Mouse (Mus musculus) CH12.LX (cell line): ENCODE data around the gene Chaf1b.

Source experiments
- BHLHE40 ChIP-seq: IDR thresholded peaks from 2 replicates; pipeline ENCODE4 v1.6.1; 2011; ENCODE audit warnings: mild to moderate bottlenecking, low read depth, low read length, improper control_type of control experiment
- E2F4 ChIP-seq: IDR thresholded peaks from 2 replicates; pipeline ENCODE4 v1.6.1; 2011; ENCODE audit warnings: low read depth, low read length, improper control_type of control experiment; ENCODE audit not compliant: insufficient replicate concordance
- ELF1 ChIP-seq: IDR thresholded peaks from 2 replicates; pipeline ENCODE4 v1.6.1; 2014; ENCODE audit warnings: low read depth, mild to moderate bottlenecking, inconsistent platforms, low read length, improper control_type of control experiment
- ETS1 ChIP-seq: conservative IDR thresholded peaks from 2 replicates; pipeline ENCODE4 v1.6.1; 2012; ENCODE audit warnings: low read depth, mild to moderate bottlenecking, inconsistent platforms, low read length, improper control_type of control experiment, moderate library complexity
- IRF4 ChIP-seq: IDR thresholded peaks from 2 replicates; pipeline ENCODE4 v1.6.1; 2014; ENCODE audit warnings: low read depth, mild to moderate bottlenecking, inconsistent platforms, low read length, improper control_type of control experiment
- MAX ChIP-seq: IDR thresholded peaks from 2 replicates; pipeline ENCODE4 v1.6.1; 2011; ENCODE audit warnings: low read length, improper control_type of control experiment
- TCF12 ChIP-seq: IDR thresholded peaks from 2 replicates; pipeline ENCODE4 v1.6.1; 2014; ENCODE audit warnings: low read depth, mild to moderate bottlenecking, inconsistent platforms, low read length, improper control_type of control experiment
- USF2 ChIP-seq: conservative IDR thresholded peaks from 2 replicates; pipeline ENCODE4 v1.6.1; 2011; ENCODE audit warnings: low read depth, low read length, improper control_type of control experiment
- ZC3H11A ChIP-seq: IDR thresholded peaks from 2 replicates; pipeline ENCODE4 v1.6.1; 2012; ENCODE audit warnings: low read depth, mild to moderate bottlenecking, inconsistent platforms, low read length, improper control_type of control experiment
- ZKSCAN1 ChIP-seq: IDR thresholded peaks from 2 replicates; pipeline ENCODE4 v1.6.1; 2012; ENCODE audit warnings: low read depth, inconsistent platforms, low read length, improper control_type of control experiment, borderline replicate concordance

- TF ChIP-seq ETS1 (no peak), USF2 (no peak), E2F4 (no peak), IRF4 (no peak), ELF1 (no peak), ZKSCAN1 (no peak), TCF12 (no peak; the same call in 1 of the 2 replicates), ZC3H11A (no peak), MAX (no peak), BHLHE40 (no peak)
These were observed 29.1 kb downstream of the Chaf1b start for GRCm38 (mm10) chr16:93912808-93913207.
